ENCODE assay signal across 7 mouse cellular contexts in the genomic region with DNA sequence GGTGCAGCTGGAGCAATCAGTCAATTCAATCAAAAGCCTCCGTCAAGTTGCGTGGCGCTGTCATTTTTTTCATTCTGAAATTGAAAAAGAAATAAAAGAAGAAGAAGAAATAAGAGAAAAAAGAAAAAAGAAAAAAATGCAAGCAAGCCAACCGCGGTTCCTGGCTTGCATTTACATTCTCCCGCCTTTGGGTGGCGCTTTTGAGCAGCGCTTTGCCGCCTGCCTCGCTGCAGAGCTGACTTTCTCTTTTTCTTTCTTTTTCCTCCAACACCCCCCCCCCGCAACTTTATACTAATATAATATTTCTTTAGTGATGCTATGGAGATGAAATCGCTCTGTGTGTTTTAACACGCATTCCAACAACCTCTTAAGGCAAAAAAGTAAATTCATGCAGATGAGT.
DNase-seq lines count a peak whose midpoint lies in the region; ATAC-seq and TF ChIP-seq lines count a peak whose summit lies in the region.

No protein-coding gene starts in this region.

- WGBS in lung, adult 2 months: 5% methylated on average over 13 of the region's 13 CpGs
- WGBS in forebrain, embryonic 14.5 days: 6% methylated on average over 13 of the region's 13 CpGs
- WGBS in intestine, postnatal 0 days: 10% methylated on average over 13 of the region's 13 CpGs
- 9% methylated on average over 13 of the region's 13 CpGs for WGBS in midbrain, embryonic 12.5 days

- no peaks in the 10 kb centered on the region for H3K4me1 ChIP-seq in lung, adult 2 months (ENCODE audit: control insufficient read depth, insufficient read depth, low read length)
- peaks cover 9% of the 10 kb centered on the region for H3K4me1 ChIP-seq in forebrain, embryonic 14.5 days (ENCODE audit: control insufficient read depth, insufficient read depth, low read length)
- H3K4me1 ChIP-seq in intestine, postnatal 0 days (replicated peaks; ENCODE audit: control insufficient read depth, insufficient read depth, low read length): no peaks in the 10 kb centered on the region
- H3K4me1 ChIP-seq in midbrain, embryonic 12.5 days: peaks cover 27% of the 10 kb centered on the region

- peaks cover 30% of the 10 kb centered on the region; the same call in 1 of the 2 replicates for H3K27me3 ChIP-seq in forebrain, embryonic 14.5 days (replicated peaks; ENCODE audit: control insufficient read depth, insufficient read depth, low read length)
- no peaks in the 10 kb centered on the region for H3K27me3 ChIP-seq in intestine, postnatal 0 days (replicated peaks; ENCODE audit: control insufficient read depth, insufficient read depth, low read length)
- peaks cover 10% of the 10 kb centered on the region; the same call in 1 of the 2 replicates for H3K27me3 ChIP-seq in midbrain, embryonic 12.5 days

- DNase-seq in lung, adult 2 months: peak; percentile 17
- DNase-seq in lung, adult 18-20 months: no peak
- peak; percentile 32 to 33 for DNase-seq in cerebellum, postnatal 36 days
- DNase-seq in forebrain, embryonic 14.5 days (ENCODE audit: low spot score): peak; percentile 53
- no peak for DNase-seq in B cell, adult 2 months

- ATAC-seq in forebrain, embryonic 14.5 days: no peak
- ATAC-seq in intestine, postnatal 0 days: no peak
- ATAC-seq in midbrain, embryonic 12.5 days (ENCODE audit: low FRiP score, low read depth): no peak

- no peak overlapping the region for H3K9ac ChIP-seq in forebrain, embryonic 14.5 days (ENCODE audit: low read length)
- no peak overlapping the region for H3K9ac ChIP-seq in intestine, postnatal 0 days (ENCODE audit: low read depth, low read length)
- H3K9ac ChIP-seq in midbrain, embryonic 12.5 days (replicated peaks): no peak overlapping the region

- peak; percentile 76 for TF ChIP-seq CTCF in lung, adult 2 months (IDR thresholded peaks at IDR 0.05; ENCODE audit: insufficient read depth, low read length)
- peak; percentile 80 for TF ChIP-seq CTCF in intestine, postnatal 0 days (IDR thresholded peaks at IDR 0.05; ENCODE audit: low read depth)

- no peaks in the 10 kb centered on the region for H3K9me3 ChIP-seq in forebrain, embryonic 14.5 days (replicated peaks; ENCODE audit: control insufficient read depth, low read length)
- H3K9me3 ChIP-seq in intestine, postnatal 0 days (ENCODE audit: control insufficient read depth): no peaks in the 10 kb centered on the region
- H3K9me3 ChIP-seq in midbrain, embryonic 12.5 days: no peaks in the 10 kb centered on the region

- no peak for TF ChIP-seq POLR2A in lung, adult 2 months (IDR thresholded peaks at IDR 0.05; ENCODE audit: borderline replicate concordance, extremely low read depth, low read depth, low read length)

- peak overlapping the region; percentile 18 for H3K4me2 ChIP-seq in forebrain, embryonic 14.5 days (ENCODE audit: low read length)
- H3K4me2 ChIP-seq in intestine, postnatal 0 days (replicated peaks; ENCODE audit: low read depth): peak overlapping the region; percentile 52
- H3K4me2 ChIP-seq in midbrain, embryonic 12.5 days (replicated peaks): peak overlapping the region; percentile 43

- H3K27ac ChIP-seq in forebrain, embryonic 14.5 days (ENCODE audit: low read depth, low read length): no peak overlapping the region
- no peak overlapping the region for H3K27ac ChIP-seq in intestine, postnatal 0 days (ENCODE audit: low read depth, low read length)
- no peak overlapping the region for H3K27ac ChIP-seq in midbrain, embryonic 12.5 days (replicated peaks)

- H3K36me3 ChIP-seq in forebrain, embryonic 14.5 days (ENCODE audit: control insufficient read depth, insufficient read depth, low read length): no peaks in the 10 kb centered on the region
- H3K36me3 ChIP-seq in intestine, postnatal 0 days (ENCODE audit: control insufficient read depth, insufficient read depth): no peaks in the 10 kb centered on the region
- H3K36me3 ChIP-seq in midbrain, embryonic 12.5 days: no peaks in the 10 kb centered on the region

- no peak overlapping the region for H3K4me3 ChIP-seq in lung, adult 2 months (replicated peaks; ENCODE audit: extremely low read depth, low read depth, low read length)
- no peak overlapping the region for H3K4me3 ChIP-seq in forebrain, embryonic 14.5 days (ENCODE audit: low read depth, low read length)
- peak overlapping the region; percentile 26 for H3K4me3 ChIP-seq in intestine, postnatal 0 days (ENCODE audit: low read depth, low read length)
- peak overlapping the region; percentile 18 for H3K4me3 ChIP-seq in midbrain, embryonic 12.5 days

Comparison
In these comparisons a context has a peak if more than half of its experiments do, and no peak if none do; other contexts are left out.
1. DNase-seq: peak in lung, adult 2 months (single experiment), cerebellum, postnatal 36 days (2 of 2) and forebrain, embryonic 14.5 days (single experiment); none in lung, adult 18-20 months (0 of 2) and B cell, adult 2 months (0 of 2).
2. H3K4me3 ChIP-seq: peak in intestine, postnatal 0 days (single experiment) and midbrain, embryonic 12.5 days (single experiment); none in lung, adult 2 months (single experiment) and forebrain, embryonic 14.5 days (single experiment).
3. Peak in every context shown above with its lines, with median percentiles within 50 percentile points of each other: H3K4me2 ChIP-seq.